Mouse (Mus musculus): ENCODE results near the gene Robo2. TPM values are rescaled to one million over a fixed set of nuclear protein-coding genes. Genes with fewer than 3 reads are reported as not detected.

The Robo2 gene
- total and polyA plus RNA-seq, 3 experiments: not detected

DNA sequence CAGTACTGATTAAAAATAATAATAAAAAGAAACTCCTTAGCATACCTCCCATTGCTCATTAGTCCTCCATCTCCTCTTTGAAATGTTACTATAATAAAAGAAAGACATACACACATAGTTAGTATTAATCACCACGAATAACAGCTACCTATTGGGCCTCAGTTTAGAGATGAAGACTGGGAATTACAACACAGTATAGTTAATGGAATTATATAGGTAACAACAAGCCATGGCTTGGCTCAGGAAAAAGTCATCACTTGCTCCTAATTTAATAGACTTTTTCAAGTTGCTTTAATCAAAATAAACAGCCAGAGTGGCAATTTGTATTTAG is 471.4 kb downstream of the Robo2 start:
- no peaks in the 10 kb centered on the region for H3K79me2 ChIP-seq (ENCODE audit: control insufficient read depth, insufficient read depth, low read length, poor library complexity)
- H3K4me3 ChIP-seq (ENCODE audit: control insufficient read depth in 1 of 2, insufficient read depth in 1 of 2, low read depth in 2 of 2, low read length in 2 of 2): no peak overlapping the region
- H3K27me3 ChIP-seq (ENCODE audit: control insufficient read depth in 1 of 2, insufficient read depth in 2 of 2, low read length in 2 of 2): no peaks in the 10 kb centered on the region
- no peak for DNase-seq (ENCODE audit: low read depth, low spot score)
- no peaks in the 10 kb centered on the region for H3K9me3 ChIP-seq (replicated peaks; ENCODE audit: insufficient read depth, low read length)
- no peaks in the 10 kb centered on the region for H3K36me3 ChIP-seq (ENCODE audit: control insufficient read depth in 1 of 2, insufficient read depth in 2 of 2, low read length in 2 of 2)
- TF ChIP-seq GATA1 (IDR thresholded peaks at IDR 0.05; ENCODE audit: low read depth, low read length) (no peak), CHD1 (IDR thresholded peaks at IDR 0.05; ENCODE audit: low read depth, low read length) (no peak), EP300 (IDR thresholded peaks at IDR 0.05; ENCODE audit: low read depth in 1 of 2, low read length in 2 of 2) (no peak), JUND (IDR thresholded peaks at IDR 0.05; ENCODE audit: low read depth, low read length) (no peak), CTCF (IDR thresholded peaks at IDR 0.05 in 2 of 3, conservative IDR thresholded peaks at IDR 0.05 in 1 of 3; ENCODE audit: control insufficient read depth in 1 of 3, insufficient read depth in 1 of 3, low read depth in 2 of 3, low read length in 3 of 3, poor library complexity in 1 of 3, severe bottlenecking in 1 of 3) (no peak), CHD2 (IDR thresholded peaks at IDR 0.05; ENCODE audit: low read length) (no peak), TBP (IDR thresholded peaks at IDR 0.05; ENCODE audit: low read depth, low read length) (no peak), NELFE (IDR thresholded peaks at IDR 0.05; ENCODE audit: low read depth, low read length) (no peak), MAX (IDR thresholded peaks at IDR 0.05; ENCODE audit: low read length) (no peak), ELF1 (IDR thresholded peaks at IDR 0.05; ENCODE audit: low read depth, low read length) (no peak)
- H3K27ac ChIP-seq (ENCODE audit: control insufficient read depth, low read depth, low read length): no peak overlapping the region
- no peaks in the 10 kb centered on the region for H3K4me1 ChIP-seq (ENCODE audit: control insufficient read depth in 1 of 2, insufficient read depth in 2 of 2, low read length in 2 of 2)
- H3K9ac ChIP-seq (ENCODE audit: control insufficient read depth, low read depth, low read length, poor library complexity, severe bottlenecking): no peak overlapping the region

DNA sequence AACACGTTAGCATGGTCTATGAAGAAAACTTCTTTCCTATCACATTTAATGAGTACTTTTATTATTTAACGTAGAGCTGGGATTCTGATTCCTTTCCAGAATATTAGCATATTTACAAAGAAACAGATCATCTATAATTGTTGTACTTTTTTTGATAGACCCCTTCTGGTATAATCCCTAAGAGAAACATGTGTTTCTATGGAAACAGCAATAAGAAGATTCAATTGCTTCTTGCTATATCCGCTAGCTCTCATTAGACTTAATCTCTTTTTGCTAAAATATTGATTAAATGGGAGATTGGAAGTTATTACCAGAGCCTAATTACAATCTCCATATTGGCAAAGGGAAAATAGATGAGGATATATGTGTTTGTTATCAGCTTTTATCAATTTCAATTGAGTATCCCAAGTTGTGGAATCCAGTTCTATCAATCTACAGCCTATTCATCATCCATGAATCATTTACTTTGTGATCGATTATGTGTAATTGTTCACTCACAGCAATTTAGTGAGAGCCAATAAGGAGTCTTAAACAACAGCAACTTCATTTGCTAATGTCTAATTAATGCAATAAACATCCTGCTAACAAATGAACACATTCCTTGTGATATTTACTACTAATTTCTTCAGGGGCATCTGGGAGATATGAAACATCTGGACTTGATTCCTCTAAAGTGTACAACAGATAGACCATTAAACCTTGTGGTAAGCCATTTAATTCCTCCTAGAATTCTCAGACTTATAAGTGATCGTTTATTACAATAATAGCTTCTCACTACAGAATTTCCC is 472.0 kb downstream of the Robo2 start:
- no peak for DNase-seq (ENCODE audit: low read depth, low spot score)
- Histone ChIP-seq H3K4me1 (ENCODE audit: control insufficient read depth in 1 of 2, insufficient read depth in 2 of 2, low read length in 2 of 2) (no peaks in the 10 kb centered on the region), H3K27ac (ENCODE audit: control insufficient read depth, low read depth, low read length) (no peak overlapping the region), H3K36me3 (ENCODE audit: control insufficient read depth in 1 of 2, insufficient read depth in 2 of 2, low read length in 2 of 2) (no peaks in the 10 kb centered on the region), H3K9ac (ENCODE audit: control insufficient read depth, low read depth, low read length, poor library complexity, severe bottlenecking) (no peak overlapping the region), H3K27me3 (ENCODE audit: control insufficient read depth in 1 of 2, insufficient read depth in 2 of 2, low read length in 2 of 2) (no peaks in the 10 kb centered on the region), H3K9me3 (replicated peaks; ENCODE audit: insufficient read depth, low read length) (no peaks in the 10 kb centered on the region), H3K4me3 (ENCODE audit: control insufficient read depth in 1 of 2, insufficient read depth in 1 of 2, low read depth in 2 of 2, low read length in 2 of 2) (no peak overlapping the region), H3K79me2 (ENCODE audit: control insufficient read depth, insufficient read depth, low read length, poor library complexity) (no peaks in the 10 kb centered on the region)
- TF ChIP-seq TCF12 (IDR thresholded peaks at IDR 0.05; ENCODE audit: low read depth, low read length) (no peak), MYB (IDR thresholded peaks at IDR 0.05; ENCODE audit: low read depth, low read length) (no peak), TAL1 (IDR thresholded peaks at IDR 0.05; ENCODE audit: low read length) (no peak), ZKSCAN1 (IDR thresholded peaks at IDR 0.05; ENCODE audit: low read depth, low read length) (no peak), CTCF (IDR thresholded peaks at IDR 0.05 in 2 of 3, conservative IDR thresholded peaks at IDR 0.05 in 1 of 3; ENCODE audit: control insufficient read depth in 1 of 3, insufficient read depth in 1 of 3, low read depth in 2 of 3, low read length in 3 of 3, poor library complexity in 1 of 3, severe bottlenecking in 1 of 3) (no peak), ZNF384 (IDR thresholded peaks at IDR 0.05; ENCODE audit: low read depth, low read length) (no peak), USF1 (IDR thresholded peaks at IDR 0.05; ENCODE audit: low read depth, low read length) (no peak), EP300 (IDR thresholded peaks at IDR 0.05; ENCODE audit: low read depth in 1 of 2, low read length in 2 of 2) (no peak), MAX (IDR thresholded peaks at IDR 0.05; ENCODE audit: low read length) (no peak), KAT2A (conservative IDR thresholded peaks at IDR 0.05; ENCODE audit: low read depth, low read length) (no peak), SIN3A (IDR thresholded peaks at IDR 0.05; ENCODE audit: low read length) (no peak), GATA1 (IDR thresholded peaks at IDR 0.05; ENCODE audit: low read depth, low read length) (no peak), ELF1 (IDR thresholded peaks at IDR 0.05; ENCODE audit: low read depth, low read length) (no peak)

Data from MEL (cell line).